Mouse (Mus musculus) thymus, adult 2 months (tissue): ENCODE measurements around the gene Rps6ka1. TPM values are rescaled to one million over a fixed set of nuclear protein-coding genes. Genes with fewer than 3 reads are reported as not detected.

Experiments
- DNase-seq: peaks from one replicate; pipeline ENCODE4 v3.0.0; 2021
- H3K27ac ChIP-seq: fragments of 200-500 bp; 2 replicates; pipeline ENCODE4 v1.5.1; 2012; ENCODE audit warnings: low read length, control low read depth; ENCODE audit not compliant: control insufficient read depth, insufficient read depth
- H3K27me3 ChIP-seq: fragments of 200-500 bp; 2 replicates; pipeline ENCODE4 v1.6.1; 2012; ENCODE audit warnings: mild to moderate bottlenecking, low read length, moderate library complexity, mixed read lengths; ENCODE audit not compliant: control insufficient read depth, insufficient read depth
- H3K36me3 ChIP-seq: fragments of 200-500 bp; 2 replicates; pipeline ENCODE4 v1.6.1; 2012; ENCODE audit warnings: mild to moderate bottlenecking, low read length, moderate library complexity; ENCODE audit not compliant: control insufficient read depth, insufficient read depth
- H3K4me1 ChIP-seq: fragments of 200-500 bp; replicated peaks from 2 replicates; pipeline ENCODE4 v1.6.1; 2012; ENCODE audit warnings: low read length; ENCODE audit not compliant: control insufficient read depth, insufficient read depth
- H3K4me3 ChIP-seq: fragments of 200-500 bp; 2 replicates; pipeline ENCODE4 v1.5.1; 2012; ENCODE audit warnings: mild to moderate bottlenecking, low read length, control low read depth, moderate library complexity; ENCODE audit not compliant: control insufficient read depth, insufficient read depth
- CTCF ChIP-seq: fragments of 200-500 bp; IDR thresholded peaks from 2 replicates; pipeline ENCODE4 v1.5.1; 2012; ENCODE audit warnings: mild to moderate bottlenecking, control low read depth, low read length, moderate library complexity, borderline replicate concordance; ENCODE audit not compliant: control insufficient read depth, poor library complexity, insufficient read depth; ENCODE audit errors: extremely low read depth
- POLR2A ChIP-seq: fragments of 200-500 bp; IDR thresholded peaks from 2 replicates; pipeline ENCODE4 v1.6.1; 2012; ENCODE audit warnings: mild to moderate bottlenecking, low read length, control low read depth, moderate library complexity; ENCODE audit not compliant: control insufficient read depth, poor library complexity, insufficient read depth; ENCODE audit errors: extremely low read depth
- WGBS: fragments of 180-500 bp; shearing (Covaris S2); methylation state at CpG from one replicate; pipeline ENCODE4 v1.1.7; 2018; 5-methylcytosine and 5-hydroxymethylcytosine counted together
- polyA plus RNA-seq: library from polyadenylated mRNA; depleted of rRNA; stranded (reverse); fragments of >200 nt; gene quantifications from 2 replicates; pipeline ENCODE4 v1.2.3, GENCODE M21; 2012

Rps6ka1 gene
- polyA plus RNA-seq, 1 experiment, result 79.3 TPM

GRCm38 (mm10) chr4:133874865-133875517, 12.6 kb downstream of the Rps6ka1 start:
- TF ChIP-seq POLR2A (no peak), CTCF (no peak)
- WGBS, result 52% methylated on average over 13 of the region's 13 CpGs
- Histone ChIP-seq H3K27ac (no peak overlapping the region), H3K36me3 (no peaks in the 10 kb centered on the region), H3K27me3 (no peaks in the 10 kb centered on the region), H3K4me1 (peaks cover 59% of the 10 kb centered on the region), H3K4me3 (no peak overlapping the region)
- no peak for DNase-seq

- TF ChIP-seq POLR2A (no peak), CTCF (no peak)
- Histone ChIP-seq H3K4me3 (no peak overlapping the region), H3K27ac (0 out of 2 replicates have a peak overlapping the region, but pooled peaks have one; percentile 7), H3K27me3 (no peaks in the 10 kb centered on the region), H3K4me1 (peaks cover 52% of the 10 kb centered on the region), H3K36me3 (no peaks in the 10 kb centered on the region)
- DNase-seq, result no peak
- 32% methylated on average over 17 of the region's 17 CpGs for WGBS
Observed at GRCm38 (mm10) chr4:133873926-133874864, 13.4 kb downstream of the Rps6ka1 start.

- Histone ChIP-seq H3K36me3 (no peaks in the 10 kb centered on the region), H3K27ac (no peak overlapping the region), H3K4me3 (no peak overlapping the region), H3K4me1 (peaks cover 47% of the 10 kb centered on the region), H3K27me3 (no peaks in the 10 kb centered on the region)
- WGBS, result 35% methylated on average over 4 of the region's 4 CpGs
- DNase-seq, result no peak
- TF ChIP-seq CTCF, result no peak
- TF ChIP-seq POLR2A, result no peak
Observed at GRCm38 (mm10) chr4:133873431-133873851, 14.2 kb downstream of the Rps6ka1 start.

- H3K27ac ChIP-seq, result no peak overlapping the region
- H3K4me3 ChIP-seq, result peak overlapping the region; percentile 74
- 7% methylated on average over 15 of the region's 15 CpGs for WGBS
- peaks cover 43% of the 10 kb centered on the region for H3K4me1 ChIP-seq
- TF ChIP-seq POLR2A (peak; percentile 52; the same call in 1 of the 2 replicates), CTCF (no peak)
- DNase-seq, result peak; percentile 84
- no peaks in the 10 kb centered on the region for H3K27me3 ChIP-seq
- no peaks in the 10 kb centered on the region for H3K36me3 ChIP-seq
Observed at GRCm38 (mm10) chr4:133872812-133873300, 14.7 kb downstream of the Rps6ka1 start.

GRCm38 (mm10) chr4:133872222-133872811, 15.3 kb downstream of the Rps6ka1 start:
- DNase-seq, result no peak
- 36% methylated on average over 7 of the region's 7 CpGs for WGBS
- TF ChIP-seq POLR2A (no peak), CTCF (no peak)
- no peak overlapping the region for H3K27ac ChIP-seq
- peaks cover 40% of the 10 kb centered on the region for H3K4me1 ChIP-seq
- peak overlapping the region; percentile 74 for H3K4me3 ChIP-seq
- no peaks in the 10 kb centered on the region for H3K27me3 ChIP-seq
- H3K36me3 ChIP-seq, result no peaks in the 10 kb centered on the region

- no peak for DNase-seq
- Histone ChIP-seq H3K4me3 (no peak overlapping the region), H3K27me3 (no peaks in the 10 kb centered on the region), H3K36me3 (peaks cover 20% of the 10 kb centered on the region), H3K4me1 (no peaks in the 10 kb centered on the region), H3K27ac (no peak overlapping the region)
- TF ChIP-seq POLR2A, result no peak
- no peak for TF ChIP-seq CTCF
- WGBS, result 91% methylated on average over 5 of the region's 5 CpGs
Observed at GRCm38 (mm10) chr4:133865231-133865630, 22.4 kb downstream of the Rps6ka1 start.
